Mouse (Mus musculus) CH12F3 (cell line): Measurements from ENCODE around the gene Gm17387.

ENCODE experiments used
- in situ Hi-C: fragments of 300-500 bp; cut with MboI; formaldehyde crosslinking; loops from 2 replicates; pipeline ENCODE4 v1.14.3; 2020; ENCODE audit warnings: low sequenced_read_pairs

The Gm17387 gene

GRCm38 (mm10) chr7:141072017-141072745 is 43.2 kb downstream of the Gm17387 start:
- in situ Hi-C loops = no loop called here

- in situ Hi-C loops = no loop called here
Observed at GRCm38 (mm10) chr7:141073782-141074181, 44.9 kb downstream of the Gm17387 start.

GRCm38 (mm10) chr7:141077841-141078240 is 48.9 kb downstream of the Gm17387 start, which contains the start of gene Pkp3:
Gene Pkp3, plus strand, starts transcription at chr7:141078218.
- in situ Hi-C loops = loop anchor here (25.0 kb wide), 1 partner anchor 284 kb away; no protein-coding TSS in a partner anchor

GRCm38 (mm10) chr7:141078876-141079275 is 49.9 kb downstream of the Gm17387 start:
- in situ Hi-C loops = loop anchor here (25.0 kb wide), 1 partner anchor 283 kb away; no protein-coding TSS in a partner anchor
